Mouse (Mus musculus) kidney, adult 2 months (tissue): Measurements from ENCODE around the gene Plxna4.

ENCODE experiments used
- CTCF ChIP-seq: fragments of 200-500 bp; conservative IDR thresholded peaks from 2 replicates; pipeline ENCODE4 v1.5.1; 2011; ENCODE audit warnings: low read depth, mild to moderate bottlenecking, control low read depth, low read length, moderate library complexity, mixed read lengths; ENCODE audit not compliant: insufficient read depth, insufficient read length
- POLR2A ChIP-seq: fragments of 200-500 bp; IDR thresholded peaks from one replicate; pipeline ENCODE4 v1.6.1; 2011; ENCODE audit warnings: low read depth, low read length, control low read depth

- TF ChIP-seq CTCF, result no peak
- TF ChIP-seq POLR2A, result no peak
Measured at GRCm38 (mm10) chr6:32514096-32514495, 73.9 kb downstream of the Plxna4 start.
